Mouse (Mus musculus) forebrain, embryonic 16.5 days (tissue): ENCODE data around the gene Adipoq. TPM values are rescaled to one million over a fixed set of nuclear protein-coding genes. Genes with fewer than 3 reads are reported as not detected.
"Not testable (repeated sequence)": the region's sequence is repeated elsewhere in the genome, so short reads cannot be mapped to it uniquely, and the experiment has no call there.

Experiments
- ATAC-seq: fragments of 200-750 bp; cut with Nextera tagmentation; 2 replicates; pipeline ENCODE4 v1.8.0; 2017; ENCODE audit warnings: mild to moderate bottlenecking, moderate library complexity
- H3K27ac ChIP-seq: fragments of 300-500 bp; sonication (generic); 2 replicates; pipeline ENCODE4 v1.5.1; 2014; ENCODE audit warnings: low read length, control low read depth
- H3K27me3 ChIP-seq: fragments of 300-500 bp; sonication (generic); replicated peaks from 2 replicates; pipeline ENCODE4 v1.6.1; 2014; ENCODE audit warnings: low read length; ENCODE audit not compliant: control insufficient read depth, insufficient read depth
- H3K36me3 ChIP-seq: fragments of 300-500 bp; sonication (generic); 2 replicates; pipeline ENCODE4 v1.6.1; 2014; ENCODE audit not compliant: control insufficient read depth, insufficient read depth
- H3K4me1 ChIP-seq: fragments of 300-500 bp; sonication (generic); replicated peaks from 2 replicates; pipeline ENCODE4 v1.6.1; 2014; ENCODE audit warnings: low read length; ENCODE audit not compliant: control insufficient read depth, insufficient read depth
- H3K4me2 ChIP-seq: fragments of 300-500 bp; sonication (generic); 2 replicates; pipeline ENCODE4 v1.6.1; 2014; ENCODE audit warnings: mild to moderate bottlenecking, low read length, control low read depth
- H3K4me3 ChIP-seq: fragments of 300-500 bp; sonication (generic); replicated peaks from 2 replicates; pipeline ENCODE4 v1.5.1; 2014; ENCODE audit warnings: mild to moderate bottlenecking, low read length, control low read depth
- H3K9ac ChIP-seq: fragments of 300-500 bp; sonication (generic); replicated peaks from 2 replicates; pipeline ENCODE4 v1.6.1; 2014; ENCODE audit warnings: low read depth, low read length, control low read depth
- H3K9me3 ChIP-seq: fragments of 300-500 bp; sonication (generic); 2 replicates; pipeline ENCODE4 v1.6.1; 2016; ENCODE audit warnings: low read length; ENCODE audit not compliant: control insufficient read depth
- WGBS: fragments of 180-500 bp; shearing (Covaris S2); extraction: QIAGEN DNeasy Blood & Tissue Kit; methylation state at CpG from one replicate; pipeline ENCODE4 v1.1.7; 2014; 5-methylcytosine and 5-hydroxymethylcytosine counted together
- polyA plus RNA-seq: library from polyadenylated mRNA; unstranded; fragments of >200 nt; fragmentation: Nextera tagmentation; extraction: Ambion mirVana; gene quantifications from 2 replicates; pipeline ENCODE4 v1.2.1, GENCODE M21; 2015

The Adipoq gene
- polyA plus RNA-seq, 1 experiment from 2014 or later: not detected

GRCm38 (mm10) chr16:23166646-23167045 is 20.3 kb downstream of the Adipoq start:
- WGBS: 98% methylated on average over 1 of the region's 1 CpGs
- H3K9me3 ChIP-seq: no peaks in the 10 kb centered on the region
- no peaks in the 10 kb centered on the region for H3K36me3 ChIP-seq
- H3K4me3 ChIP-seq: no peak overlapping the region
- no peak for ATAC-seq
- no peak overlapping the region for H3K9ac ChIP-seq
- no peaks in the 10 kb centered on the region for H3K27me3 ChIP-seq
- no peak overlapping the region for H3K4me2 ChIP-seq
- H3K27ac ChIP-seq: no peak overlapping the region
- no peaks in the 10 kb centered on the region for H3K4me1 ChIP-seq

GRCm38 (mm10) chr16:23167079-23167478 is 20.7 kb downstream of the Adipoq start:
- 77% methylated on average over 5 of the region's 5 CpGs for WGBS
- no peak overlapping the region for H3K9ac ChIP-seq
- no peak for ATAC-seq
- no peaks in the 10 kb centered on the region for H3K9me3 ChIP-seq
- H3K4me1 ChIP-seq: no peaks in the 10 kb centered on the region
- no peaks in the 10 kb centered on the region for H3K27me3 ChIP-seq
- no peak overlapping the region for H3K4me2 ChIP-seq
- no peak overlapping the region for H3K4me3 ChIP-seq
- H3K27ac ChIP-seq: no peak overlapping the region
- H3K36me3 ChIP-seq: no peaks in the 10 kb centered on the region

- ATAC-seq: no peak
- H3K4me1 ChIP-seq: no peaks in the 10 kb centered on the region
- H3K9ac ChIP-seq: no peak overlapping the region
- H3K36me3 ChIP-seq: no peaks in the 10 kb centered on the region
- WGBS: 88% methylated on average over 3 of the region's 3 CpGs
- H3K9me3 ChIP-seq: peaks cover 5% of the 10 kb centered on the region; the same call in 1 of the 2 replicates
- H3K4me2 ChIP-seq: no peak overlapping the region
- H3K4me3 ChIP-seq: no peak overlapping the region
- no peak overlapping the region for H3K27ac ChIP-seq
- H3K27me3 ChIP-seq: no peaks in the 10 kb centered on the region
Measured at GRCm38 (mm10) chr16:23170813-23171212, 24.5 kb downstream of the Adipoq start.

- ATAC-seq: no peak
- H3K27me3 ChIP-seq: no peaks in the 10 kb centered on the region
- no peak overlapping the region for H3K4me3 ChIP-seq
- H3K36me3 ChIP-seq: no peaks in the 10 kb centered on the region
- peaks cover 5% of the 10 kb centered on the region; the same call in 1 of the 2 replicates for H3K9me3 ChIP-seq
- 93% methylated on average over 5 of the region's 5 CpGs for WGBS
- no peak overlapping the region for H3K9ac ChIP-seq
- H3K4me2 ChIP-seq: no peak overlapping the region
- H3K27ac ChIP-seq: no peak overlapping the region
- H3K4me1 ChIP-seq: no peaks in the 10 kb centered on the region
Measured at GRCm38 (mm10) chr16:23173904-23174303, 27.6 kb downstream of the Adipoq start.

GRCm38 (mm10) chr16:23174855-23175254 is 28.5 kb downstream of the Adipoq start:
- ATAC-seq: no peak
- Histone ChIP-seq H3K4me1 (no peaks in the 10 kb centered on the region), H3K4me3 (no peak overlapping the region), H3K9me3 (peaks cover 5% of the 10 kb centered on the region; the same call in 1 of the 2 replicates), H3K27ac (no peak overlapping the region), H3K27me3 (no peaks in the 10 kb centered on the region), H3K9ac (no peak overlapping the region), H3K4me2 (no peak overlapping the region), H3K36me3 (no peaks in the 10 kb centered on the region)
- 92% methylated on average over 5 of the region's 5 CpGs for WGBS

GRCm38 (mm10) chr16:23175956-23176355 is 29.6 kb downstream of the Adipoq start:
- no peak for ATAC-seq

GRCm38 (mm10) chr16:23177856-23178255 is 31.5 kb downstream of the Adipoq start:
- H3K4me3 ChIP-seq: no peak overlapping the region
- H3K9ac ChIP-seq: no peak overlapping the region
- no peaks in the 10 kb centered on the region for H3K4me1 ChIP-seq
- 0 out of 2 replicates have a peak, but pooled peaks cover under 1% of the 10 kb centered on the region for H3K9me3 ChIP-seq
- WGBS: 94% methylated on average over 2 of the region's 2 CpGs
- H3K27ac ChIP-seq: no peak overlapping the region
- no peak overlapping the region for H3K4me2 ChIP-seq
- H3K27me3 ChIP-seq: no peaks in the 10 kb centered on the region
- no peaks in the 10 kb centered on the region for H3K36me3 ChIP-seq
- ATAC-seq: no peak

More at GRCm38 (mm10) chr16:23175956-23176355, 29.6 kb downstream of the Adipoq start:
- no peak overlapping the region for H3K27ac ChIP-seq
- H3K36me3 ChIP-seq: no peaks in the 10 kb centered on the region
- no peak overlapping the region for H3K4me3 ChIP-seq
- H3K9me3 ChIP-seq: peaks cover 5% of the 10 kb centered on the region; the same call in 1 of the 2 replicates
- no peaks in the 10 kb centered on the region for H3K27me3 ChIP-seq
- no peak overlapping the region for H3K4me2 ChIP-seq
- no peak overlapping the region for H3K9ac ChIP-seq
- no peaks in the 10 kb centered on the region for H3K4me1 ChIP-seq
- 71% methylated on average over 3 of the region's 3 CpGs for WGBS

- H3K27me3 ChIP-seq: no peaks in the 10 kb centered on the region
- ATAC-seq: no peak
- H3K4me1 ChIP-seq: no peaks in the 10 kb centered on the region
- no peak overlapping the region for H3K9ac ChIP-seq
- H3K9me3 ChIP-seq: no peaks in the 10 kb centered on the region
- WGBS: 92% methylated on average over 5 of the region's 5 CpGs
- no peaks in the 10 kb centered on the region for H3K36me3 ChIP-seq
- H3K4me3 ChIP-seq: no peak overlapping the region
- no peak overlapping the region for H3K27ac ChIP-seq
- H3K4me2 ChIP-seq: no peak overlapping the region
Measured at GRCm38 (mm10) chr16:23178796-23179195, 32.5 kb downstream of the Adipoq start.

- WGBS: 92% methylated on average over 18 of the region's 18 CpGs
- H3K27ac ChIP-seq, H3K4me2 ChIP-seq, H3K4me3 ChIP-seq, H3K9me3 ChIP-seq, H3K9ac ChIP-seq, ATAC-seq, H3K4me1 ChIP-seq, H3K27me3 ChIP-seq, H3K36me3 ChIP-seq: not testable (repeated sequence)
Measured at GRCm38 (mm10) chr16:23179436-23179835, 33.1 kb downstream of the Adipoq start.

- H3K27me3 ChIP-seq: no peaks in the 10 kb centered on the region
- 79% methylated on average over 4 of the region's 4 CpGs for WGBS
- H3K27ac ChIP-seq: no peak overlapping the region
- no peak overlapping the region for H3K4me2 ChIP-seq
- no peaks in the 10 kb centered on the region for H3K9me3 ChIP-seq
- no peak for ATAC-seq
- no peak overlapping the region for H3K9ac ChIP-seq
- H3K4me3 ChIP-seq: no peak overlapping the region
- H3K4me1 ChIP-seq: no peaks in the 10 kb centered on the region
- H3K36me3 ChIP-seq: no peaks in the 10 kb centered on the region
Measured at GRCm38 (mm10) chr16:23181054-23181453, 34.7 kb downstream of the Adipoq start.
